ENCODE assay signal across 1 mouse cellular context in genomic region chr4:41756440-41756839, GRCm38 (mm10).
TF ChIP-seq lines count a peak whose summit lies in the region.

No protein-coding gene starts in this region.

TF ChIP-seq in MEL, 35 proteins besides CTCF, POLR2A, EP300 and RAD21:
- TF ChIP-seq POLR2AphosphoS5 (IDR thresholded peaks at IDR 0.05; ENCODE audit: borderline replicate concordance, low read depth, low read length) (no peak), ZNF384 (IDR thresholded peaks at IDR 0.05; ENCODE audit: low read depth, low read length) (no peak), MAFK (IDR thresholded peaks at IDR 0.05; ENCODE audit: borderline replicate concordance, low read depth, low read length) (no peak), MAX (IDR thresholded peaks at IDR 0.05; ENCODE audit: low read length) (no peak), HCFC1 (IDR thresholded peaks at IDR 0.05; ENCODE audit: low read depth, low read length) (no peak), BHLHE40 (IDR thresholded peaks at IDR 0.05; ENCODE audit: borderline replicate concordance, low read depth, low read length) (no peak), TCF12 (IDR thresholded peaks at IDR 0.05; ENCODE audit: low read depth, low read length) (no peak), GABPA (IDR thresholded peaks at IDR 0.05; ENCODE audit: low read depth, low read length) (no peak), USF2 (IDR thresholded peaks at IDR 0.05; ENCODE audit: borderline replicate concordance in 1 of 2, insufficient read depth in 1 of 2, low read depth in 1 of 2, low read length in 2 of 2) (no peak), CHD1 (IDR thresholded peaks at IDR 0.05; ENCODE audit: low read depth, low read length) (no peak), JUND (IDR thresholded peaks at IDR 0.05; ENCODE audit: low read depth, low read length) (no peak), USF1 (IDR thresholded peaks at IDR 0.05; ENCODE audit: low read depth, low read length) (no peak)
TF ChIP-seq in MEL: peak in this region for 0.
